In genomic region chr6:72189061-72189863, GRCm38 (mm10) we compare ENCODE assay signal across 7 mouse cellular contexts. TPM values are rescaled to one million over a fixed set of nuclear protein-coding genes. Genes with fewer than 3 reads are reported as not detected.
DNase-seq lines count a peak whose midpoint lies in the region; TF ChIP-seq lines count a peak whose summit lies in the region.

No protein-coding gene starts in this region.

- peak overlapping the region; percentile 42; the same call in 1 of the 2 replicates for H3K9ac ChIP-seq in ES-E14 (ENCODE audit: insufficient read depth, low read depth, low read length, poor library complexity, severe bottlenecking)
- peak overlapping the region; percentile 50 for H3K9ac ChIP-seq in heart, adult 2 months (ENCODE audit: low read depth, low read length)

- no peak for TF ChIP-seq CTCF in heart, adult 2 months (IDR thresholded peaks at IDR 0.05)

- H3K9me3 ChIP-seq in ES-E14 (ENCODE audit: control insufficient read depth, insufficient read depth, low read depth, low read length): no peaks in the 10 kb centered on the region

- no peak for TF ChIP-seq EP300 in heart, adult 2 months (IDR thresholded peaks at IDR 0.05; ENCODE audit: insufficient read depth, low read depth, low read length)

- intact Hi-C loops in heart, adult 2 months (cut with DNase I): loop anchor here (2.0 kb wide), 1 partner anchor 14 kb away; no protein-coding TSS in a partner anchor

- H3K79me2 ChIP-seq in heart, adult 2 months (replicated peaks; ENCODE audit: control insufficient read depth, insufficient read depth, low read length): no peaks in the 10 kb centered on the region

- 26% methylated on average over 29 of the region's 29 CpGs for WGBS in heart, adult 2 months

- peak overlapping the region; percentile 34 to 44; a peak in 3 of 4 replicates for H3K4me3 ChIP-seq in ES-E14 (ENCODE audit: insufficient read depth in 1 of 2, low read depth in 1 of 2, low read length in 2 of 2, poor library complexity in 1 of 2, severe bottlenecking in 1 of 2)
- peak overlapping the region; percentile 7; the same call in 1 of the 2 replicates for H3K4me3 ChIP-seq in heart, adult 2 months

- peaks cover 2% of the 10 kb centered on the region in 2 experiments; a peak in 1 of 4 replicates for H3K4me1 ChIP-seq in ES-E14 (ENCODE audit: control insufficient read depth in 2 of 2, insufficient read depth in 2 of 2, low read length in 2 of 2, poor library complexity in 1 of 2)
- peaks cover 9% of the 10 kb centered on the region for H3K4me1 ChIP-seq in heart, adult 2 months (ENCODE audit: control insufficient read depth, insufficient read depth, low read length)

- peak; percentile 20 for DNase-seq in ES-E14 (ENCODE audit: low read depth, low spot score)
- DNase-seq in embryo, embryonic 10.5 days (ENCODE audit: low spot score): peak; percentile 50
- peak; percentile 59 to 66 for DNase-seq in heart, adult 2 months
- peak; percentile 14 for DNase-seq in kidney, adult 9 months
- peak; percentile 39 for DNase-seq in lung, postnatal 25 days (ENCODE audit: low spot score)
- peak; percentile 63 to 70 for DNase-seq in urinary bladder, postnatal 4 days (ENCODE audit: low spot score in 2 of 2)
- DNase-seq in left cerebral cortex, adult 9 months (ENCODE audit: low spot score in 2 of 2): no peak

- in situ Hi-C loops in ES-E14 (cut with MboI; ENCODE audit: low sequenced_read_pairs in 2 of 2, unreplicated experiment in 2 of 2): loop anchor here (10.0 kb wide), 2 partner anchors 46 to 56 kb away; partner anchors contain the start of gene Atoh8 (in 1 of the 2)

- H3K36me3 ChIP-seq in ES-E14 (ENCODE audit: control insufficient read depth, insufficient read depth, low read length, poor library complexity, severe bottlenecking): no peaks in the 10 kb centered on the region
- H3K36me3 ChIP-seq in heart, adult 2 months (ENCODE audit: control insufficient read depth, insufficient read depth, low read length): no peaks in the 10 kb centered on the region

- no peak for TF ChIP-seq POLR2A in heart, adult 2 months (IDR thresholded peaks at IDR 0.05; ENCODE audit: insufficient read depth, low read depth, low read length)

- H3K27me3 ChIP-seq in heart, adult 2 months (ENCODE audit: control insufficient read depth, insufficient read depth, low read length): no peaks in the 10 kb centered on the region

- no peak overlapping the region for H3K27ac ChIP-seq in ES-E14 (ENCODE audit: insufficient read depth, low read depth, low read length, poor library complexity, severe bottlenecking)
- peak overlapping the region; percentile 59 for H3K27ac ChIP-seq in heart, adult 2 months

TF ChIP-seq in ES-E14, 5 proteins besides CTCF, POLR2A, EP300 and RAD21:
- no peak for TF ChIP-seq HCFC1 (IDR thresholded peaks at IDR 0.05; ENCODE audit: borderline replicate concordance, insufficient read depth, low read length)
- TF ChIP-seq ZNF384 (IDR thresholded peaks at IDR 0.05; ENCODE audit: low read depth, low read length): 0 out of 2 replicates have a peak, but pooled peaks have one; percentile 60

RNA-seq across cellular contexts. Expression of gene Atoh8, which starts 46.1 kb away (rescaled TPM):
- total RNA-seq in ES-E14 (2012; rRNA removed): 1.0 TPM in 1 of 2 replicates, not detected in the other
- total RNA-seq in heart, adult 2 months (2021): 10 to 100 TPM; 11.0 to 13.5 TPM
- 9.3 and 12.7 TPM in 2 replicates for polyA plus RNA-seq in heart, adult 2 months (2012; rRNA removed)

Comparison
In these comparisons a context has a peak if more than half of its experiments do, and no peak if none do; other contexts are left out.
1. DNase-seq: peak in ES-E14 (single experiment), embryo, embryonic 10.5 days (single experiment), heart, adult 2 months (2 of 2), kidney, adult 9 months (single experiment), lung, postnatal 25 days (single experiment) and urinary bladder, postnatal 4 days (2 of 2); none in left cerebral cortex, adult 9 months (0 of 2).